Mouse (Mus musculus) forebrain, embryonic 13.5 days (tissue): Measurements from ENCODE around the gene BC030870. TPM values are rescaled to one million over a fixed set of nuclear protein-coding genes. Genes with fewer than 3 reads are reported as not detected.

Source experiments
- microRNA-seq: library from miRNA; unstranded; fragments of <30 nt; microRNA quantifications from one replicate; pipeline ENCODE4, GENCODE M21; 2016
- polyA plus RNA-seq: library from polyadenylated mRNA; unstranded; fragments of >200 nt; fragmentation: Nextera tagmentation; extraction: Ambion mirVana; gene quantifications from 2 replicates; pipeline ENCODE4 v1.2.1, GENCODE M21; 2015

BC030870 gene
- polyA plus RNA-seq, 1 experiment from 2014 or later = not detected

Small RNA genes lying within 50 kb of the gene (microRNA-seq; reads per million reads assigned to microRNA genes)
- not detected for gene Gm24333

Other genes with a start within 250 kb of the BC030870 start
- 13.4 and 15.5 TPM in 2 replicates for gene Tmem192, start 182.4 kb downstream of the BC030870 start, polyA plus RNA-seq
- 0.17 TPM in 1 of 2 replicates, not detected in the other for gene Trim75, start 141.7 kb downstream of the BC030870 start, polyA plus RNA-seq
- gene Trim61, start 111.0 kb downstream of the BC030870 start, polyA plus RNA-seq = not detected in 2 replicates
- gene Trim60, start 111.0 kb downstream of the BC030870 start, polyA plus RNA-seq = not detected in 2 replicates
- gene Apela, start 92.2 kb downstream of the BC030870 start, polyA plus RNA-seq = 2.5 and 2.6 TPM in 2 replicates
- gene Gm10663, start 54.5 kb downstream of the BC030870 start, polyA plus RNA-seq = not detected in 2 replicates